Mouse (Mus musculus) lung, adult 2 months (tissue): ENCODE measurements at regions not wholly inside any gene's neighbourhood (a gene's known extent, or its start where the extent isn't known, plus 50 kb on each side); places are given as distances from the start of the nearest gene placed in this dataset.

Experiments used
- DNase-seq: peaks from one replicate; pipeline ENCODE4 v3.0.0; 2022
- H3K4me1 ChIP-seq: fragments of 200-500 bp; 2 replicates; pipeline ENCODE4 v1.6.1; 2011; ENCODE audit warnings: low read length; ENCODE audit not compliant: control insufficient read depth, insufficient read depth
- H3K4me3 ChIP-seq: fragments of 200-500 bp; replicated peaks from 2 replicates; pipeline ENCODE3; 2011; ENCODE audit warnings: low read depth, mild to moderate bottlenecking, control low read depth, low read length; ENCODE audit errors: extremely low read depth
- CTCF ChIP-seq: fragments of 200-500 bp; IDR thresholded peaks from 2 replicates; pipeline ENCODE4 v1.5.1; 2011; ENCODE audit warnings: mild to moderate bottlenecking, low read length, control low read depth; ENCODE audit not compliant: insufficient read depth
- POLR2A ChIP-seq: fragments of 200-500 bp; IDR thresholded peaks from 2 replicates; pipeline ENCODE4 v1.6.1; 2011; ENCODE audit warnings: low read depth, mild to moderate bottlenecking, control low read depth, low read length, borderline replicate concordance; ENCODE audit errors: extremely low read depth
- WGBS: fragments of 180-500 bp; shearing (Covaris S2); methylation state at CpG from one replicate; pipeline ENCODE4 v1.1.7; 2018; 5-methylcytosine and 5-hydroxymethylcytosine counted together

GRCm38 (mm10) chr9:101807249-101807648 is 54.4 kb upstream of the 9630041A04Rik start:
- no peak overlapping the region for H3K4me3 ChIP-seq
- H3K4me1 ChIP-seq = no peaks in the 10 kb centered on the region
- TF ChIP-seq CTCF (no peak), POLR2A (no peak)
- 52% methylated on average over 4 of the region's 4 CpGs for WGBS
- DNase-seq = no peak

DNA sequence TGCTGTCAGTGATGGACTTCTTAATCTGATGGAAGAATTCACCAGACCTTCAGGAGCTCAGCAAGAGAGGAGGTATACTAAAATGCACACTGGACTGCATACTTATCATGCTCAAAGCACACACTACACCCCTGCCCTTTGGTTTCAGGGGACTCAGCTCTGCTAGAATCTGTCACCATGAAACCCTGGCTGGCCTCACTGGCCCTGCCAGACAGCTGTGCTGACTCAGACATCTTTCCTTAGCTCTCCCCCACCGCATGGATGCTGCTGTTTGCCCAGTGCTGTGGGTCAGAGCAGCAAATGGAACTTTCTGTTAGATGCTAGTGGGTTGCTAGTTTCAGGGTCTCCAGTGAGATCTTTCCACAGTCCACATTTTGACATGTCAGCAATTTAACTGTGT is 64.9 kb upstream of the 9630041A04Rik start:
- H3K4me3 ChIP-seq = no peak overlapping the region
- H3K4me1 ChIP-seq = no peaks in the 10 kb centered on the region
- DNase-seq = no peak
- TF ChIP-seq POLR2A (no peak), CTCF (no peak)
- 45% methylated on average over 1 of the region's 1 CpGs for WGBS

GRCm38 (mm10) chr9:101796063-101796462 is 65.6 kb upstream of the 9630041A04Rik start:
- 62% methylated on average over 4 of the region's 4 CpGs for WGBS
- no peaks in the 10 kb centered on the region for H3K4me1 ChIP-seq
- H3K4me3 ChIP-seq = no peak overlapping the region
- DNase-seq = no peak
- no peak for TF ChIP-seq CTCF
- TF ChIP-seq POLR2A = no peak

GRCm38 (mm10) chr9:101795436-101795835 is 66.2 kb upstream of the 9630041A04Rik start:
- DNase-seq = no peak
- TF ChIP-seq POLR2A (no peak), CTCF (no peak)
- no peaks in the 10 kb centered on the region for H3K4me1 ChIP-seq
- H3K4me3 ChIP-seq = no peak overlapping the region
- 56% methylated on average over 2 of the region's 2 CpGs for WGBS

GRCm38 (mm10) chr9:101790936-101791335 is 70.7 kb upstream of the 9630041A04Rik start:
- TF ChIP-seq POLR2A (no peak), CTCF (no peak)
- 50% methylated on average over 1 of the region's 1 CpGs for WGBS
- Histone ChIP-seq H3K4me1 (no peaks in the 10 kb centered on the region), H3K4me3 (no peak overlapping the region)
- no peak for DNase-seq

DNA sequence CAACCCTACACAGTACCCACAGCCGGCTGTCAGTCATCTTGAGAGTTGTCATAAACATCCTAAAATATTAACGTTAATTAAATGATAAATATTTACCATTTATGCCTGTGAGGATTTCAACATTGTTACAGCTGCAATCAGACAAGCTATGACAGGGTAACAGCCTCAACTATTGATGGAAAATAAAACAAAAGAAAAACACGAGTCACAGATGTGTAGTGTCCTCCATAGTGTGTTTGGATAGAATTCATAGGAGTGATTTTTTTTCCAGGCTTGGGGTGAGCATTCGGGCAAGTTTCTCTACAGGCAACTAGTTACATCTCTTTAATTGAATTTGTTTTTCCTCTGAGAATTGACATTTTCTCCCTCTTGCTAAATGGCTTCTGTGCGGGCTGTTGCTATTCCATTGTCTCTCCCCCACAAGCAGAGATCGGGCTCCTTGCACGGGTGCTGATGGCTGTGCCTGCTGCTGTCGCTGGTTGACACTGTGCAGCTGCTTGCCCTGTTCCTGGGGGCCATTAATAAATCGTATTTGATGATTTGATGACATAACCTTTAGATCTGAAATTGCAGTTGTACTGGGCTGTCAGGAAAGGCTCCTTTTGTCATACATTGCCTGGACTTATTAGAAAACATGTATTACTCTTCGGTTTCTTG is 120.6 kb upstream of the 9630041A04Rik start:
- DNase-seq = no peak
- TF ChIP-seq CTCF (no peak), POLR2A (no peak)
- Histone ChIP-seq H3K4me1 (no peaks in the 10 kb centered on the region), H3K4me3 (no peak overlapping the region)
- WGBS = 48% methylated on average over 10 of the region's 10 CpGs

DNA sequence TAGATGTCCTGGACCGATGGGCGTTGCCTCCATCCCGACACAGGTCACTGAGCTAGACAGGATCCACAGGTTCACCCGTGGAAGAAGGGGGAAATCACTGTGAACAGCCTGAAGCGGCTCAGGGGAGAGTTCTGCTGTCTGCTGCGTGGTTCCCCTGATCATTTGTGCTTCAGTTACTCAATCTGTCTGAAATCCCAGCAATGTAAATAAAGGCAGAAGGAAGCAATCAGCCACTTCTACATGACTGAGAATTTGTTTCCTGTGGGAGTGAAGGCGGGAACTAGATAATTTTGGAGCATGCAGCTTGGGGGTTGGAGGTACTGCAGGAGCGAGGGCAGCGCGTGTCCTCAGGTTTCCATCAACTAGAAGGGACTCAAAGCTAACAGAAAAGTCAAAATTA is 122.3 kb upstream of the 9630041A04Rik start:
- WGBS = 37% methylated on average over 10 of the region's 10 CpGs
- Histone ChIP-seq H3K4me3 (no peak overlapping the region), H3K4me1 (no peaks in the 10 kb centered on the region)
- TF ChIP-seq CTCF = no peak
- no peak for TF ChIP-seq POLR2A
- DNase-seq = no peak

GRCm38 (mm10) chr9:101734271-101734670 is 127.4 kb upstream of the 9630041A04Rik start:
- 58% methylated on average over 8 of the region's 8 CpGs for WGBS
- Histone ChIP-seq H3K4me1 (no peaks in the 10 kb centered on the region), H3K4me3 (no peak overlapping the region)
- TF ChIP-seq POLR2A = no peak
- TF ChIP-seq CTCF = no peak
- DNase-seq = no peak

GRCm38 (mm10) chr9:101733611-101734225 is 127.9 kb upstream of the 9630041A04Rik start:
- WGBS = 76% methylated on average over 14 of the region's 14 CpGs
- H3K4me3 ChIP-seq = no peak overlapping the region
- no peak for DNase-seq

GRCm38 (mm10) chr9:101730136-101730535 is 131.5 kb upstream of the 9630041A04Rik start:
- no peaks in the 10 kb centered on the region for H3K4me1 ChIP-seq
- H3K4me3 ChIP-seq = no peak overlapping the region
- no peak for DNase-seq
- 64% methylated on average over 3 of the region's 3 CpGs for WGBS
- TF ChIP-seq CTCF = no peak
- TF ChIP-seq POLR2A = no peak

More at GRCm38 (mm10) chr9:101733611-101734225, 127.9 kb upstream of the 9630041A04Rik start:
- H3K4me1 ChIP-seq = no peaks in the 10 kb centered on the region
- no peak for TF ChIP-seq CTCF
- no peak for TF ChIP-seq POLR2A
